In genomic region chr5:148588142-148588650, GRCm38 (mm10) we compare ENCODE assay signal across 32 mouse cellular contexts. TPM values are rescaled to one million over a fixed set of nuclear protein-coding genes. Genes with fewer than 3 reads are reported as not detected.
DNase-seq lines count a peak whose midpoint lies in the region; ATAC-seq and TF ChIP-seq lines count a peak whose summit lies in the region.
"Had no signal": no experiment of that assay in that cellular context is flagged by ENCODE, and none has a peak within 500 bp of the region (broad histone marks: within the 10 kb centered on the region; RNA-seq: fewer than 3 reads in every experiment).

No protein-coding gene starts in this region.

- no peak for TF ChIP-seq POLR2A in testis, adult 2 months (IDR thresholded peaks at IDR 0.05; ENCODE audit: control insufficient read depth, low read depth, low read length)

- no peak overlapping the region for H3K4me3 ChIP-seq in hindbrain, embryonic 11.5 days (ENCODE audit: low read depth, low read length)
- no peak overlapping the region for H3K4me3 ChIP-seq in hindbrain, embryonic 13.5 days
- peak overlapping the region; percentile 76; the same call in 1 of the 2 replicates for H3K4me3 ChIP-seq in testis, adult 2 months (ENCODE audit: control insufficient read depth, low read depth, low read length)
- no peak overlapping the region for H3K4me3 ChIP-seq in embryonic facial prominence, embryonic 11.5 days (ENCODE audit: low read depth, low read length)
- H3K4me3 ChIP-seq in lung, postnatal 0 days (ENCODE audit: low read depth, low read length): no peak overlapping the region
- H3K4me3 ChIP-seq: forebrain, embryonic 15.5 days; heart, embryonic 10.5 days; heart, embryonic 15.5 days; hindbrain, embryonic 15.5 days; intestine, embryonic 15.5 days; layer of hippocampus, adult 2 months; left cerebral cortex, adult 2 months; limb, embryonic 12.5 days; liver, embryonic 15.5 days; megakaryocyte, embryonic 14.5 days; neural tube, embryonic 15.5 days had no signal

- peaks cover 4% of the 10 kb centered on the region; the same call in 1 of the 2 replicates for H3K4me1 ChIP-seq in hindbrain, embryonic 11.5 days (replicated peaks; ENCODE audit: control insufficient read depth, insufficient read depth, low read length)
- peaks cover 13% of the 10 kb centered on the region for H3K4me1 ChIP-seq in hindbrain, embryonic 13.5 days (replicated peaks)
- peaks cover 5% of the 10 kb centered on the region for H3K4me1 ChIP-seq in testis, adult 2 months (ENCODE audit: control insufficient read depth, insufficient read depth, low read length)
- peaks cover 6% of the 10 kb centered on the region; the same call in 1 of the 2 replicates for H3K4me1 ChIP-seq in embryonic facial prominence, embryonic 11.5 days (ENCODE audit: control insufficient read depth, insufficient read depth, low read length)
- no peaks in the 10 kb centered on the region for H3K4me1 ChIP-seq in lung, postnatal 0 days (ENCODE audit: insufficient read depth, low read depth, low read length)
- H3K4me1 ChIP-seq: forebrain, embryonic 15.5 days; heart, embryonic 15.5 days; intestine, embryonic 15.5 days; liver, embryonic 15.5 days; megakaryocyte, embryonic 14.5 days; neural tube, embryonic 15.5 days had no signal

- no peaks in the 10 kb centered on the region for H3K36me3 ChIP-seq in hindbrain, embryonic 11.5 days (ENCODE audit: control insufficient read depth, insufficient read depth, low read length)
- no peaks in the 10 kb centered on the region for H3K36me3 ChIP-seq in hindbrain, embryonic 13.5 days
- no peaks in the 10 kb centered on the region for H3K36me3 ChIP-seq in testis, adult 2 months (ENCODE audit: control insufficient read depth, insufficient read depth, low read length)
- H3K36me3 ChIP-seq in embryonic facial prominence, embryonic 11.5 days (replicated peaks; ENCODE audit: control insufficient read depth, insufficient read depth, low read depth, low read length): no peaks in the 10 kb centered on the region
- no peaks in the 10 kb centered on the region for H3K36me3 ChIP-seq in lung, postnatal 0 days (ENCODE audit: insufficient read depth, low read length)
- H3K36me3 ChIP-seq: forebrain, embryonic 15.5 days; heart, embryonic 10.5 days; heart, embryonic 15.5 days; hindbrain, embryonic 15.5 days; intestine, embryonic 15.5 days; limb, embryonic 12.5 days; liver, embryonic 15.5 days; neural tube, embryonic 15.5 days had no signal

- no peak for TF ChIP-seq EP300 in lung, postnatal 0 days (IDR thresholded peaks at IDR 0.05)

- peak; percentile 56; the same call in 1 of the 2 replicates for ATAC-seq in hindbrain, embryonic 11.5 days (ENCODE audit: low FRiP score)
- no peak for ATAC-seq in hindbrain, embryonic 13.5 days (ENCODE audit: low FRiP score)
- no peak for ATAC-seq in embryonic facial prominence, embryonic 11.5 days (replicated peaks; ENCODE audit: insufficient number of reproducible peaks, low FRiP score, low TSS enrichment, low read depth)
- ATAC-seq in lung, postnatal 0 days: no peak
- ATAC-seq: activated CD4-positive, CD25-positive, alpha-beta regulatory T cell, adult 4 months; forebrain, embryonic 15.5 days; intestine, embryonic 15.5 days had no signal

- TF ChIP-seq CTCF in testis, adult 2 months (IDR thresholded peaks at IDR 0.05; ENCODE audit: control insufficient read depth, insufficient read depth, insufficient replicate concordance, low read depth, low read length): no peak
- TF ChIP-seq CTCF in lung, postnatal 0 days (IDR thresholded peaks at IDR 0.05): no peak

- WGBS in hindbrain, embryonic 11.5 days: 40% methylated on average over 6 of the region's 6 CpGs
- 25% methylated on average over 6 of the region's 6 CpGs for WGBS in hindbrain, embryonic 13.5 days
- 24% methylated on average over 6 of the region's 6 CpGs for WGBS in embryonic facial prominence, embryonic 11.5 days
- WGBS in lung, postnatal 0 days: 73% methylated on average over 6 of the region's 6 CpGs

- H3K9me3 ChIP-seq in hindbrain, embryonic 11.5 days (ENCODE audit: control insufficient read depth, low read length): no peaks in the 10 kb centered on the region
- no peaks in the 10 kb centered on the region for H3K9me3 ChIP-seq in hindbrain, embryonic 13.5 days
- H3K9me3 ChIP-seq in embryonic facial prominence, embryonic 11.5 days (replicated peaks; ENCODE audit: control insufficient read depth, low read length): no peaks in the 10 kb centered on the region
- H3K9me3 ChIP-seq in lung, postnatal 0 days (ENCODE audit: low read length): no peaks in the 10 kb centered on the region
- H3K9me3 ChIP-seq: forebrain, embryonic 15.5 days; heart, embryonic 10.5 days; heart, embryonic 15.5 days; hindbrain, embryonic 15.5 days; intestine, embryonic 15.5 days; liver, embryonic 15.5 days; neural tube, embryonic 15.5 days had no signal

- DNase-seq in hindbrain, embryonic 11.5 days (ENCODE audit: low spot score): peak; percentile 42
- no peak for DNase-seq in testis, postnatal 14 days (ENCODE audit: low spot score)
- DNase-seq in embryonic facial prominence, embryonic 11.5 days (ENCODE audit: low spot score): peak; percentile 8
- peak; percentile 74 for DNase-seq in retina, postnatal 1 day
- DNase-seq in thymus, postnatal 36 days: no peak
- DNase-seq in lung, postnatal 0 days (ENCODE audit: low spot score): no peak
- DNase-seq: adrenal gland, adult 2 months; adrenal gland, postnatal 36 days; cerebellum, adult 2 months; cerebellum, postnatal 14 days; gastrocnemius, postnatal 10 days; heart, adult 11 months; kidney, adult 2 months; kidney, postnatal 36 days; lung, embryonic 14.5 days; right cerebral cortex, adult 18-20 months had no signal

- H3K9ac ChIP-seq in hindbrain, embryonic 11.5 days (ENCODE audit: low read depth, low read length): no peak overlapping the region
- H3K9ac ChIP-seq in hindbrain, embryonic 13.5 days: no peak overlapping the region
- no peak overlapping the region for H3K9ac ChIP-seq in embryonic facial prominence, embryonic 11.5 days (replicated peaks; ENCODE audit: low read length)
- H3K9ac ChIP-seq in lung, postnatal 0 days (replicated peaks; ENCODE audit: low read depth): no peak overlapping the region
- H3K9ac ChIP-seq: forebrain, embryonic 15.5 days; heart, embryonic 15.5 days; hindbrain, embryonic 15.5 days; intestine, embryonic 15.5 days; limb, embryonic 12.5 days; liver, embryonic 15.5 days; lung, embryonic 14.5 days; neural tube, embryonic 15.5 days had no signal

- no peak overlapping the region for H3K4me2 ChIP-seq in hindbrain, embryonic 11.5 days (replicated peaks; ENCODE audit: low read depth, low read length)
- H3K4me2 ChIP-seq in hindbrain, embryonic 13.5 days: no peak overlapping the region
- H3K4me2 ChIP-seq in embryonic facial prominence, embryonic 11.5 days (ENCODE audit: low read depth, low read length): no peak overlapping the region
- no peak overlapping the region for H3K4me2 ChIP-seq in lung, postnatal 0 days (replicated peaks; ENCODE audit: low read depth, low read length)
- H3K4me2 ChIP-seq: forebrain, embryonic 15.5 days; heart, embryonic 15.5 days; hindbrain, embryonic 15.5 days; intestine, embryonic 15.5 days; limb, embryonic 12.5 days; liver, embryonic 15.5 days; lung, embryonic 14.5 days; neural tube, embryonic 15.5 days had no signal

- no peaks in the 10 kb centered on the region for H3K27me3 ChIP-seq in hindbrain, embryonic 11.5 days (ENCODE audit: control insufficient read depth, insufficient read depth, low read length)
- H3K27me3 ChIP-seq in hindbrain, embryonic 13.5 days: no peaks in the 10 kb centered on the region
- H3K27me3 ChIP-seq in testis, adult 2 months (ENCODE audit: control insufficient read depth, insufficient read depth, low read length): no peaks in the 10 kb centered on the region
- no peaks in the 10 kb centered on the region for H3K27me3 ChIP-seq in embryonic facial prominence, embryonic 11.5 days (ENCODE audit: control insufficient read depth, insufficient read depth, low read length)
- no peaks in the 10 kb centered on the region for H3K27me3 ChIP-seq in lung, postnatal 0 days (replicated peaks; ENCODE audit: insufficient read depth, low read length)
- H3K27me3 ChIP-seq: CH12.LX; forebrain, embryonic 15.5 days; heart, embryonic 15.5 days; hindbrain, embryonic 15.5 days; intestine, embryonic 15.5 days; limb, embryonic 12.5 days; liver, embryonic 15.5 days; megakaryocyte, embryonic 14.5 days; neural tube, embryonic 15.5 days had no signal

- no peak overlapping the region for H3K27ac ChIP-seq in hindbrain, embryonic 11.5 days (ENCODE audit: low read depth, low read length)
- no peak overlapping the region for H3K27ac ChIP-seq in hindbrain, embryonic 13.5 days
- H3K27ac ChIP-seq in testis, adult 2 months (ENCODE audit: control insufficient read depth, insufficient read depth, low read depth, low read length): no peak overlapping the region
- no peak overlapping the region for H3K27ac ChIP-seq in embryonic facial prominence, embryonic 11.5 days (replicated peaks; ENCODE audit: low read depth, low read length)
- H3K27ac ChIP-seq in lung, postnatal 0 days (ENCODE audit: low read length): no peak overlapping the region
- H3K27ac ChIP-seq: forebrain, embryonic 15.5 days; heart, embryonic 10.5 days; heart, embryonic 15.5 days; hindbrain, embryonic 15.5 days; intestine, embryonic 15.5 days; layer of hippocampus, adult 2 months; left cerebral cortex, adult 2 months; limb, embryonic 12.5 days; liver, embryonic 15.5 days; neural tube, embryonic 15.5 days; stomach, postnatal 0 days had no signal

RNA-seq across cellular contexts. Expression of gene Ubl3, which starts 35.6 kb away (rescaled TPM):
- polyA plus RNA-seq in hindbrain, embryonic 11.5 days (2014; fragmentation: Nextera tagmentation; extraction: Ambion mirVana): 76.6 and 82.7 TPM in 2 replicates
- polyA plus RNA-seq in hindbrain, embryonic 13.5 days (2015; fragmentation: Nextera tagmentation; extraction: Ambion mirVana): 77.5 and 88.4 TPM in 2 replicates
- 176 and 180 TPM in 2 replicates for polyA plus RNA-seq in testis, adult 2 months (2012; rRNA removed)
- polyA plus RNA-seq in embryonic facial prominence, embryonic 11.5 days (2014; fragmentation: Nextera tagmentation; extraction: Ambion mirVana): 65.3 and 69.8 TPM in 2 replicates
- 161 and 165 TPM in 2 replicates for polyA plus RNA-seq in lung, postnatal 0 days (2015; fragmentation: Nextera tagmentation; extraction: Ambion mirVana)

Comparison
In these comparisons a context has a peak if more than half of its experiments do, and no peak if none do; other contexts are left out.
1. DNase-seq: peak in hindbrain, embryonic 11.5 days (single experiment), embryonic facial prominence, embryonic 11.5 days (single experiment) and retina, postnatal 1 day (single experiment); none in testis, postnatal 14 days (single experiment), thymus, postnatal 36 days (0 of 2) and lung, postnatal 0 days (single experiment).